Mouse (Mus musculus) spleen, adult 2 months (tissue): ENCODE measurements at regions not wholly inside any gene's neighbourhood (a gene's known extent, or its start where the extent isn't known, plus 50 kb on each side); places are given as distances from the start of the nearest gene placed in this dataset.

Source experiments
- CTCF ChIP-seq: fragments of 200-500 bp; IDR thresholded peaks from 2 replicates; pipeline ENCODE4 v1.5.1; 2011; ENCODE audit warnings: mild to moderate bottlenecking, inconsistent platforms; ENCODE audit not compliant: insufficient read depth, insufficient read length, insufficient replicate concordance; ENCODE audit errors: extremely low read depth
- POLR2A ChIP-seq: fragments of 200-500 bp; IDR thresholded peaks from 2 replicates; pipeline ENCODE4 v1.6.1; 2011; ENCODE audit warnings: low read depth, low read length, inconsistent platforms

- TF ChIP-seq POLR2A = no peak
- TF ChIP-seq CTCF = no peak
Observed at GRCm38 (mm10) chr15:72377201-72377600, 1457.2 kb upstream of the Gm6569 start.
